Mouse (Mus musculus): ENCODE data around the gene Plxnc1.

The Plxnc1 gene

GRCm38 (mm10) chr10:94741459-94741858, 203.2 kb downstream of the Plxnc1 start:
- no peak for DNase-seq (ENCODE audit: low spot score)
